Mouse (Mus musculus) kidney, adult 2 months (tissue): Measurements from ENCODE around the gene Slc4a4. TPM values are rescaled to one million over a fixed set of nuclear protein-coding genes. Genes with fewer than 3 reads are reported as not detected.
A peak's percentile ranks its signal among the peaks of the same experiment; 100 is the strongest.

ENCODE experiments used
- DNase-seq: peaks from one replicate; pipeline ENCODE4 v3.0.0; 2021
- H3K27ac ChIP-seq: fragments of 200-500 bp; 2 replicates; pipeline ENCODE4 v1.5.1; 2012; ENCODE audit warnings: low read depth, low read length, control low read depth, inconsistent platforms; ENCODE audit not compliant: insufficient read depth
- H3K27me3 ChIP-seq: fragments of 200-500 bp; replicated peaks from 2 replicates; pipeline ENCODE4 v1.6.1; 2012; ENCODE audit warnings: mild to moderate bottlenecking, moderate library complexity, low read length, inconsistent platforms; ENCODE audit not compliant: control insufficient read depth, insufficient read depth
- H3K36me3 ChIP-seq: fragments of 200-500 bp; 2 replicates; pipeline ENCODE4 v1.6.1; 2012; ENCODE audit warnings: mild to moderate bottlenecking, moderate library complexity, low read length, inconsistent platforms; ENCODE audit not compliant: control insufficient read depth, insufficient read depth
- H3K4me1 ChIP-seq: fragments of 200-500 bp; 2 replicates; pipeline ENCODE4 v1.6.1; 2011; ENCODE audit warnings: low read length; ENCODE audit not compliant: control insufficient read depth, insufficient read depth
- H3K4me3 ChIP-seq: fragments of 200-500 bp; 2 replicates; pipeline ENCODE4 v1.5.1; 2011; ENCODE audit warnings: mild to moderate bottlenecking, low read depth, low read length, control low read depth; ENCODE audit not compliant: insufficient read depth
- CTCF ChIP-seq: fragments of 200-500 bp; conservative IDR thresholded peaks from 2 replicates; pipeline ENCODE4 v1.5.1; 2011; ENCODE audit warnings: low read depth, mild to moderate bottlenecking, control low read depth, low read length, moderate library complexity, mixed read lengths; ENCODE audit not compliant: insufficient read depth, insufficient read length
- POLR2A ChIP-seq: fragments of 200-500 bp; IDR thresholded peaks from one replicate; pipeline ENCODE4 v1.6.1; 2011; ENCODE audit warnings: low read depth, low read length, control low read depth
- WGBS: fragments of 180-500 bp; shearing (Covaris S2); methylation state at CpG from one replicate; pipeline ENCODE4 v1.1.7; 2018; 5-methylcytosine and 5-hydroxymethylcytosine counted together
- polyA plus RNA-seq: library from polyadenylated mRNA; depleted of rRNA; stranded (reverse); fragments of >200 nt; gene quantifications from 2 replicates; pipeline ENCODE4 v1.2.3, GENCODE M21; 2012

Slc4a4 gene
- polyA plus RNA-seq, 1 experiment: 195 TPM

DNA sequence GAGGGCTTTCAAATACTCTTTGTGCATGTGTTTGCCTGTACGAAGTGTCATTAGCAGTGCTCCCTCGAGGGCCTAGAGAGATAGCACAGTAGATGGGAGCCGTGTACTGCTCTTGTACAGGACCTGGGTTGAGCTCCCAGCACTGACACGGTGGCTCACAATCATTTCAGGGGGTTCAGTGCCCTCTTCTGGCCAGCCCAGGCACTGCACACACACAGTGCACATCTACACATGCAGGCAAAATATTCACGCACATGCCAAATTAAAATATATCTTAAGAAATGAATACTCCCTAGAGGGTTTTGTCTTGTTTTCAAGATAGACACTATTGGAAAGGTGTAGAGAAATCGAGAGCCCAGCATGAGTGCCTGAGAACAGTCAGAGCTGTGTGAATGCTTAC, 10.0 kb downstream of the Slc4a4 start:
- TF ChIP-seq POLR2A (no peak), CTCF (0 out of 2 replicates have a peak, but pooled peaks have one; percentile 15)
- H3K27ac ChIP-seq: no peak overlapping the region
- H3K4me1 ChIP-seq: no peaks in the 10 kb centered on the region
- H3K36me3 ChIP-seq: no peaks in the 10 kb centered on the region
- H3K27me3 ChIP-seq: no peaks in the 10 kb centered on the region
- no peak for DNase-seq
- 89% methylated on average over 6 of the region's 6 CpGs for WGBS
- no peak overlapping the region for H3K4me3 ChIP-seq

- Histone ChIP-seq H3K4me3 (no peak overlapping the region), H3K36me3 (no peaks in the 10 kb centered on the region), H3K27ac (no peak overlapping the region), H3K4me1 (no peaks in the 10 kb centered on the region), H3K27me3 (no peaks in the 10 kb centered on the region)
- no peak for DNase-seq
- TF ChIP-seq POLR2A: no peak
- TF ChIP-seq CTCF: no peak
- WGBS: 48% methylated on average over 4 of the region's 4 CpGs
Observed at GRCm38 (mm10) chr5:88903111-88903510, 16.5 kb downstream of the Slc4a4 start.

GRCm38 (mm10) chr5:88903526-88903925, 16.9 kb downstream of the Slc4a4 start:
- no peak for DNase-seq
- WGBS: 60% methylated on average over 1 of the region's 1 CpGs
- H3K4me3 ChIP-seq: no peak overlapping the region

GRCm38 (mm10) chr5:88904841-88905240, 18.2 kb downstream of the Slc4a4 start:
- WGBS: 81% methylated on average over 7 of the region's 7 CpGs
- H3K27me3 ChIP-seq: no peaks in the 10 kb centered on the region
- no peak for TF ChIP-seq POLR2A
- no peak for TF ChIP-seq CTCF
- H3K4me3 ChIP-seq: no peak overlapping the region
- no peaks in the 10 kb centered on the region for H3K36me3 ChIP-seq
- no peak for DNase-seq
- H3K27ac ChIP-seq: no peak overlapping the region
- no peaks in the 10 kb centered on the region for H3K4me1 ChIP-seq

More at GRCm38 (mm10) chr5:88903526-88903925, 16.9 kb downstream of the Slc4a4 start:
- no peak for TF ChIP-seq POLR2A
- TF ChIP-seq CTCF: no peak
- Histone ChIP-seq H3K27me3 (no peaks in the 10 kb centered on the region), H3K36me3 (no peaks in the 10 kb centered on the region), H3K4me1 (no peaks in the 10 kb centered on the region), H3K27ac (no peak overlapping the region)

DNA sequence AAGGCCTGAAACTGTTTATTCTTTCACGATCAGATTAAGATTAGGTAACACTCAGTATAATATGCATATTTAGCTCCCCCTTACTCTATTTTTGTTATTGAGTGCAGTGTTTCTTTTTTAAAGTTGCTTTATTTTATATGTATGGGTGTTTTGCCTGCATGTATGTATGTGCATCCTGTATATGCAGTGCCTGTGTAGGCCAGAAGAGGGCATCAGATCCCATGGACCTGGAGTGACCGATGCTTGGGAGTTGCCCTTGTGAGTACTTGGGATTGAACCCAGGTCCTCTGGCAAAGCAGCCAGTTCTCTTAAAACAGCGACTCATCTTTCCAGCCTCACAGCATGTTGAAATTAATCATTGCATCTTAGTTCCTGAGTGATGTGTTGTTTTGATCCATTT, 21.0 kb downstream of the Slc4a4 start:
- no peak overlapping the region for H3K4me3 ChIP-seq
- DNase-seq: no peak
- H3K27ac ChIP-seq: no peak overlapping the region
- H3K36me3 ChIP-seq: no peaks in the 10 kb centered on the region
- TF ChIP-seq POLR2A (no peak), CTCF (peak; percentile 35)
- H3K27me3 ChIP-seq: no peaks in the 10 kb centered on the region
- 89% methylated on average over 3 of the region's 3 CpGs for WGBS
- no peaks in the 10 kb centered on the region for H3K4me1 ChIP-seq

GRCm38 (mm10) chr5:88912629-88913028, 26.0 kb downstream of the Slc4a4 start:
- TF ChIP-seq POLR2A (no peak), CTCF (no peak)
- Histone ChIP-seq H3K27me3 (no peaks in the 10 kb centered on the region), H3K4me1 (no peaks in the 10 kb centered on the region), H3K36me3 (no peaks in the 10 kb centered on the region), H3K4me3 (no peak overlapping the region), H3K27ac (no peak overlapping the region)
- WGBS: 75% methylated on average over 2 of the region's 2 CpGs
- DNase-seq: no peak

GRCm38 (mm10) chr5:88915082-88915481, 28.5 kb downstream of the Slc4a4 start:
- no peak for DNase-seq
- H3K36me3 ChIP-seq: no peaks in the 10 kb centered on the region
- no peak overlapping the region for H3K4me3 ChIP-seq
- no peaks in the 10 kb centered on the region for H3K4me1 ChIP-seq
- no peak overlapping the region for H3K27ac ChIP-seq
- no peaks in the 10 kb centered on the region for H3K27me3 ChIP-seq
- TF ChIP-seq CTCF (no peak), POLR2A (no peak)
- WGBS: 96% methylated on average over 5 of the region's 5 CpGs
